Mouse (Mus musculus) limb, embryonic 15.5 days (tissue): ENCODE results near the gene Krt18. TPM values are rescaled to one million over a fixed set of nuclear protein-coding genes. Genes with fewer than 3 reads are reported as not detected.

Source experiments
- ATAC-seq: fragments of 200-750 bp; cut with Nextera tagmentation; 2 replicates; pipeline ENCODE4 v1.8.0; 2017; ENCODE audit warnings: low read depth, moderate TSS enrichment; ENCODE audit not compliant: insufficient number of reproducible peaks, low FRiP score, low TSS enrichment
- H3K27ac ChIP-seq: fragments of 300-500 bp; sonication (generic); 2 replicates; pipeline ENCODE4 v1.5.1; 2015; ENCODE audit warnings: moderate library complexity, mild to moderate bottlenecking, inconsistent platforms
- H3K27me3 ChIP-seq: fragments of 300-500 bp; sonication (generic); 2 replicates; pipeline ENCODE4 v1.6.1; 2015; ENCODE audit warnings: inconsistent platforms
- H3K36me3 ChIP-seq: fragments of 300-500 bp; sonication (generic); 2 replicates; pipeline ENCODE4 v1.6.1; 2015; ENCODE audit warnings: inconsistent platforms
- H3K4me1 ChIP-seq: fragments of 300-500 bp; sonication (generic); 2 replicates; pipeline ENCODE4 v1.6.1; 2015; ENCODE audit warnings: inconsistent platforms
- H3K4me2 ChIP-seq: fragments of 300-500 bp; sonication (generic); 2 replicates; pipeline ENCODE4 v1.6.1; 2015; ENCODE audit warnings: mild to moderate bottlenecking, inconsistent platforms
- H3K4me3 ChIP-seq: fragments of 300-500 bp; sonication (generic); 2 replicates; pipeline ENCODE4 v1.5.1; 2015; ENCODE audit warnings: mild to moderate bottlenecking, inconsistent platforms
- H3K9ac ChIP-seq: fragments of 300-500 bp; sonication (generic); 2 replicates; pipeline ENCODE4 v1.6.1; 2015; ENCODE audit warnings: inconsistent platforms
- H3K9me3 ChIP-seq: fragments of 300-500 bp; sonication (generic); 2 replicates; pipeline ENCODE4 v1.6.1; 2016; ENCODE audit warnings: inconsistent platforms
- WGBS: fragments of 180-500 bp; shearing (Covaris S2); methylation state at CpG from one replicate; pipeline ENCODE4 v1.1.7; 2015; 5-methylcytosine and 5-hydroxymethylcytosine counted together
- polyA plus RNA-seq: library from polyadenylated mRNA; unstranded; fragments of >200 nt; fragmentation: Nextera tagmentation; extraction: Ambion mirVana; gene quantifications from 2 replicates; pipeline ENCODE4 v1.2.1, GENCODE M21; 2015

The Krt18 gene
- polyA plus RNA-seq, 1 experiment from 2014 or later = 44.4 TPM

DNA sequence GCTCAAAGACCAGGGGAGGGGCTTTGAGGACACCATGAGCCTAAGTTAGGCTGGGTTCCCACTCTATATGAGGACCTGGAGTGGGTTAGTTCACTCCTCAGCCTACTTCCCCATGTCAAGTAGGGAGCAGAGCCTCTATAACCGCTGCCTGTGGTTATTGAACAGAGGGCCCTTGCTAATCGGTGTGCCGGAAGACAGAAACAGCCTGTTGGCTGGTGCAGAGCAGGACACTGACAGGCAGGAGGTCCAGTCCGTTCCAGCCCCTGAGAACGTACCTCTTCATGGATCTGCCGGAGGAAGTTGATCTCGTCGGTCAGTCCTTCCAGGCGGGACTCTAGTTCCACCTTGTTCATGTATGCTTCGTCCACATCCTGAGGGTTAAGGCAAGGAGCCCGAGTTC is 28.8 kb upstream of the Krt18 start:
- Histone ChIP-seq H3K27me3 (peaks cover 25% of the 10 kb centered on the region), H3K4me3 (no peak overlapping the region), H3K27ac (no peak overlapping the region), H3K4me2 (no peak overlapping the region), H3K4me1 (peaks cover 16% of the 10 kb centered on the region), H3K36me3 (no peaks in the 10 kb centered on the region), H3K9me3 (no peaks in the 10 kb centered on the region), H3K9ac (no peak overlapping the region)
- no peak for ATAC-seq
- 88% methylated on average over 11 of the region's 11 CpGs for whole genome bisulfite sequencing

DNA sequence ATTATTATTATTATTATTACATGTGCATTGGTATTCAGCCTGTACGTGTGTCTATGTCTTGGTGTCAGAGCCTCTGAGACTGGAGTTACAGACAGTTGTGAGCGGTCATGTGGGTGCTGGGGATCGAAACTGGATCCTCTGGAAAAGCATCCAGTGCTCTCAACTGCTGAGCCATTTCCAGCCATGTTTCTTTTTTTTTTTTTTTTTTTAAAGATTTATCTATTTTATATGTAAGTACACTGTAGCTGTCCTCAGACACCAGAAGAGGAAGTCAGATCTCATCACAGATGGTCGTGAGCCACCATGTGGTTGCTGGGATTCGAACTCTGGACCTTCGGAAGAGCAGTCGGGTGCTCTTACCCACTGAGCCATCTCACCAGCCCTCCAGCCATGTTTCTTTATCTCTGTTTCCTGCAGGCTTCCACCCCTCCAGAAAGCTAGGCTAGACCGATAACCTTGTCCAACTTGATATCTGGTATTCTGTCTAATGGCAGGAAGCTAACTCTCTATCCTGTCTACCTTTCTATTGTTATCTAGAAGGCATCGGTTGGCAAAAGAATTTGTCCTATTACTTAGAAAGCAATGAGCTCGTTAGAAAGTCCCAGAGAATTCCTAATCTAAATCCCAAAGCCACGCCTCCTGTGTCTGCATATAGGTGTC is 28.2 kb upstream of the Krt18 start:
- Histone ChIP-seq H3K27me3 (peaks cover 32% of the 10 kb centered on the region), H3K4me2 (no peak overlapping the region), H3K9ac (no peak overlapping the region), H3K4me3 (no peak overlapping the region), H3K9me3 (no peaks in the 10 kb centered on the region), H3K4me1 (peaks cover 16% of the 10 kb centered on the region), H3K36me3 (no peaks in the 10 kb centered on the region), H3K27ac (no peak overlapping the region)
- whole genome bisulfite sequencing = 85% methylated on average over 11 of the region's 11 CpGs
- ATAC-seq = no peak

DNA sequence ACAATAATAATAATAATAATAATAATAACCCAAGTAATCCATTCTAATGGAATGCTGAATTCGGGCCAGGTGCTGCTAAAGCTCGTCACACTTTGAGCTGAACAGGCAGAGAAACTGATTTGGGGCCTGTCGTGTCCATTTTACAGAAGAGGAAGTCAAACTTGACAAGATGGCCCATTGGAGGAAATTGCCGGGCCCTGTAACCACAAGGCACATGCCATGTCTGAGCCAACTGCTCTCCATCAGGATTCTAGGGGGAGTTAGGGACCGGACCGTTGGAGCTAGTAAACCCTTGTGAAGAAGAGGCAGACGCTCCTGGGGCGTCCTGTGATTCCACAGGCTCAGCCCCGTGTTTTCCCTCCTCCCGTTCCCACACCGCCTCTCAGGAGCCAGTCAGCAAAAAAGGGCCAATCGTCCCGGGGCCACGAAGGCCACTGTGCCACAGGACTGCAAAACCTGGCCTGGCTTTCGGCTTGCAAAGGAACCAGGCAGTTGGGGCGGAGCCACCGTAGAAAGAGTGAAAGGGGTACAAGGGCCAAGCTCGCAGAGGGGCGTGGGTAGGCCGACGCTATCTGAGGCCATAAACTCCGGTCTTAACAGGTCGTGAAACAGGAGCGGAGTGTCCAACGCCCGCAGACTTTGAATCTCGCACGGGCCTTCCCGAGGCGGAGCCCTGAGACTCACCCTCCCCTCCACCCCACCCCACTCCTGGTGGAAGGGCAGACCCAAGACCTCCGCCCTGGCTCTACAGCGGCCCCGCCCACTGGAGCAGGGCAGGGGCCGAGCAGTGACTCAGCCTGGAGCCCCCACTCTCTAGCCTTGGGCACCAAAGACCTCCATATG is 25.1 kb upstream of the Krt18 start:
- Histone ChIP-seq H3K27ac (no peak overlapping the region), H3K4me3 (peak overlapping the region; percentile 34), H3K36me3 (no peaks in the 10 kb centered on the region), H3K4me2 (peak overlapping the region; percentile 58), H3K4me1 (peaks cover 29% of the 10 kb centered on the region), H3K9ac (no peak overlapping the region), H3K9me3 (no peaks in the 10 kb centered on the region), H3K27me3 (peaks cover 47% of the 10 kb centered on the region)
- ATAC-seq = peak; percentile 26; the same call in 1 of the 2 replicates
- WGBS = 5% methylated on average over 34 of the region's 34 CpGs

DNA sequence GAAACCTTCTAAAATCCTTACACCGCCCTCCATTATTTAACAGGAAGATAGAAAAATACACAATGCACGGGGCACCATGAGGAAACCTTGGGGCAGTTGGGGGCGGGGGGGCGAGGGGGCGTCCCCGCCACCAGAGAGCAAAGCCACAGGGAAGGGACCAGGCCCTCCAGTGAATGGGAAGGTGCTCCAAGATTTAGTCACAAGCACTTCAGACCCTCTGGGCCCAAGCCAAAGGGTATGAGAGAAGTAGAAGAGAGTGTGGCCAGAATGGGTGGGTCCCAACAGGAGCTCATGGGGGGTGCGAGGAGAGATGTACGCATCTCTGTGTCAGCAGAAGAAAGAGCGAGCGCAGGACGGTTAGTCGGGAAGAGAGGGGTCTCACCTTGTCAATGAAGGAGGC is 24.5 kb upstream of the Krt18 start:
- peak overlapping the region; percentile 58 for H3K4me2 ChIP-seq
- H3K4me3 ChIP-seq = peak overlapping the region; percentile 34
- no peaks in the 10 kb centered on the region for H3K36me3 ChIP-seq
- ATAC-seq = no peak
- 26% methylated on average over 12 of the region's 12 CpGs for WGBS
- peaks cover 29% of the 10 kb centered on the region for H3K4me1 ChIP-seq
- H3K9ac ChIP-seq = no peak overlapping the region
- H3K27ac ChIP-seq = no peak overlapping the region
- no peaks in the 10 kb centered on the region for H3K9me3 ChIP-seq
- peaks cover 49% of the 10 kb centered on the region for H3K27me3 ChIP-seq

DNA sequence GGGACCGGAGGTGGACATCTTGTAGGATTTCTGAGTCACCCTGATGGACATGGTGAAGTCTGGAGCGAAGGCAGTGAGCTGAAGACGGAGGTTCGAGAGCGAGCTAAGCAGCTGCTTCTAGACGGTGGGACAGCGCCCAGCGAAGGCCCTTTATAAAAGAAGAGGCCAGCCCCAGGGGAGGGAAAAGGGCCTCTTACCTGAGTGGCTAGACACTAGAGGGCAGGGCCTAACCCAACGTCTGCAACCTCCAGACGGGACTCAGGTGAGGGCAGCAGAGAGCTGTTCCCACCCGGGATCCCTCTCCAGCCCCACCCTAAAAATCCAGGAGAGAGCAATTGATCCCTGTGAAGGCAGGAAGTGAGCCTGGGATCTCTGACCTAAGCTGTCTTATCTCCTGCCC is 23.8 kb upstream of the Krt18 start, which contains the start of gene Krt8:
Krt8 (minus strand) TSS at position 294 of the 400 bp plus-strand sequence.
- ATAC-seq = no peak
- H3K4me3 ChIP-seq = peak within 1 kb of the TSS; percentile 34
- WGBS = 34% methylated on average over 11 of the region's 11 CpGs
- H3K27ac ChIP-seq = no peak within 1 kb of the TSS
- H3K4me2 ChIP-seq = peak within 1 kb of the TSS; percentile 58
- H3K9me3 ChIP-seq = no peaks in the 10 kb centered on the region
- no peak within 1 kb of the TSS for H3K9ac ChIP-seq
- H3K4me1 ChIP-seq = peaks cover 35% of the 10 kb centered on the region
- peaks cover 56% of the 10 kb centered on the region for H3K27me3 ChIP-seq
- H3K36me3 ChIP-seq = no peaks in the 10 kb centered on the region

DNA sequence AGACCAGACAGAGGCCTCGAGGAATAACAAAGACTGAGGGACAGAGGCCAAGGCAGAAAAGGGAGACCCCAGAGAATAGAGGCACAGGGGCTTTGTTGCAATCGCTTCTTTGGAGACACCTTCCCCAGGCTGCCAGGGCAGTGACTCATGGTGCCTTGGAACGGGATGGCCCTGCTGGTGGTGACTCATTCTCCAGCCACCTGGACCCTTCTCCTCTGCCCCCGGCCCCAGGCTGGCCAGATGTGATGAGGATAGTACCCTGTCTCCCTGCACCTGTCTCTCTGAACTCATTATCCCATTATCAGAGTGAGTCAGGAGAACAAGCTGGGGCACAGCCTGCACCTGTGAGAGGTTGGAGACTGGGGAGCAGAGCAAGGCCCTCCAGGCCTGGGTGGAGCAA is 22.7 kb upstream of the Krt18 start:
- ATAC-seq = no peak
- Histone ChIP-seq H3K9ac (no peak overlapping the region), H3K4me1 (peaks cover 35% of the 10 kb centered on the region), H3K27me3 (peaks cover 57% of the 10 kb centered on the region), H3K27ac (no peak overlapping the region), H3K36me3 (no peaks in the 10 kb centered on the region), H3K4me3 (no peak overlapping the region), H3K9me3 (no peaks in the 10 kb centered on the region), H3K4me2 (no peak overlapping the region)
- 40% methylated on average over 4 of the region's 4 CpGs for WGBS

DNA sequence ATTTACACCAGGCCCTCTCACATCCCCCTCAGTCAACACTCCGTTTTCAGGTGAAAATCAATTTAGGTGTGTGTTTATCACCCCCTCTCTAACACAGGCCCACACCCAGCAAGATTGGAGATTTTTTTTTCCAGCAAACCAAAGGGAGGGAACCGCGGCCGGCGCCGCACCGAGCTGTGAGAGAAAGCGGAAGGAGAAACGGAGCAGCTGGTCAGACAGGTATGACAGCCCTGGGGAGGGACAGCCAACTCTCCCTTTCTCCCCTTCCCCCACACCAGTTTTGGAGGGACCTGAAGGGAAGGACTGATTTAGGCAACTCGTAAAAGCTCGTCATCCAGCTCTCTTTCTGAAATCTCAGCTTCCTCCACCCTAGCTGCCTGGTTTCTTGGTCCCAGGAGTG is 21.7 kb upstream of the Krt18 start:
- H3K27ac ChIP-seq = no peak overlapping the region
- peaks cover 35% of the 10 kb centered on the region for H3K4me1 ChIP-seq
- 0 out of 2 replicates have a peak overlapping the region, but pooled peaks have one; percentile 10 for H3K4me2 ChIP-seq
- H3K36me3 ChIP-seq = no peaks in the 10 kb centered on the region
- no peak overlapping the region for H3K4me3 ChIP-seq
- ATAC-seq = no peak
- H3K9ac ChIP-seq = no peak overlapping the region
- H3K9me3 ChIP-seq = no peaks in the 10 kb centered on the region
- H3K27me3 ChIP-seq = peaks cover 57% of the 10 kb centered on the region
- WGBS = 24% methylated on average over 11 of the region's 11 CpGs

DNA sequence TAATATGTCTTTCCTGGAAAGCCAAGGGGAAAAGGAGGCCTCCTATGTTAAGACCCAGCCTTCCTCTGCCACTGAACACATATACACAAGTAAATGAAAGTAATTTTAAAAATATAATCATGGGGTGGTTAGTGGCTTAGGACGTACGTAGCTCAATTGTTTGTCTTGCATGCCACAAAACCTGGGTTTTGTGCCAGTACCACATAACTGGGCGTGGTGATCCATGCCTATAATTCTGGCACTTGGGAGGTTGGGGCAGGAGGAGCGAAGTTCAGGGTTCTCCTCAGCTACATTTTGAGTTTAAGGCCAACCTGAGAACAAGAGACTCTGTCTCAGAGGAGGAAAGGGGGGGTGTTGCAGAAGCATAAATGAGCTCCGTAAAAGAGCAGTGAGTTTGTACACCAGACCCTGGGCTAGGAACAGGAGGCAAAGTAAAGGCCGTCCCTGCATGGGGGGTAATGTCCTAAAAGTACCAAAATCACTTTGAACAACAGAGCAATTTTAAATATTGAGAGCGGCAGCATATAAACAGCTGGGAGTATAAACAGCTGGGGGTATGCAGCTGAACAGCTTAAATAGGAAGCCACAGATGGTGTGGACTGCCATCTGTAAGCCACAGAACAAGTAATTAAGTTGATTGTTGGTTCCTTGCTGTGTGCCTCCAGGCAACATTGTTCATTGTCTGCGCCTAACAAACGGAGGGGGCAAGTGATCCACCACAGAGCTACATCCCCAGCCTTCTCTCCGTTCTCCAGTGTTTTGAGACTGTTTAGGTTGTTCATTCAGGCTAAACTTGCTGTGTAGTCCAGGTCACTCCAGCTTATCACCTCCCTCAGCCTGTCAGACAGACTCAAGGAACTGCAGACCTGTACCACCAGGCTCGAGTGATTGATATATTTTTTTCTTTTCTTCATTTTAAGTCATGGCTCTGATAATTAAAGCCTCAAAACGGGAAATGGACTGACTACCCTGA is 20.6 kb upstream of the Krt18 start:
- ATAC-seq = no peak

DNA sequence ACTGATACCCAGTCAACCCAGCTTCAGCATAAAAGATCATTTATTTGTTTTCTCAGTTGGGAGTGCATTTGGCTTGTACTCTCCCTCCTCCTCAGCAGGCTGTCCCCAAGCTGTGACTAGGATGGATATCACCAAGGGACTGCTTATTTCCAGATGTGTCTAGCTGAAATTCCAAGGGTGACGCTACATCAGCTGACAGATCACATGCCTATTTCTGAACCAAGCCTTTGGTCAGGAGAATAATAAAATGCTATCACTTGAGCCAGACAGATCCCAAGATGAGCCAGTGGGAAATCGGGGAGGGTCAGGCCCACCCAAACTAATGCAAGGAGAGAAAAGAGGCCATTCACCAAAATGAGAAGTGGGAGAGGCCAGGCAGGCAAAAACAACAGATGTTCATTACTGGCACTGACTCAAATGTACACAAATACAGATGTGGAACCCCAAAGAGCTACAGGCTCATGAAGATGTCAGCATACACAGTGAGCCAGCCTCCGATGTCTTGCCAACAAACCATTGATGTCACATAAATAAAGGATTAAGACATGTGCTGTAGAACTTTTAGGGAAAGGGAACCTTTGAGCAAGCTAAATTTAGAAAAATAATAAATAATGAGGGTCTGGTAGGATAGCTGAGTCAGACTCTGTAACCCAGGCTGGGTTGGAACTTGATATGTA is 17.3 kb upstream of the Krt18 start:
- no peak overlapping the region for H3K4me3 ChIP-seq
- 47% methylated on average over 3 of the region's 3 CpGs for WGBS
- H3K4me1 ChIP-seq = peaks cover 33% of the 10 kb centered on the region
- H3K9me3 ChIP-seq = no peaks in the 10 kb centered on the region
- H3K27ac ChIP-seq = no peak overlapping the region
- H3K9ac ChIP-seq = no peak overlapping the region
- H3K4me2 ChIP-seq = no peak overlapping the region
- no peak; the same call in 1 of the 2 replicates for ATAC-seq
- H3K36me3 ChIP-seq = no peaks in the 10 kb centered on the region
- peaks cover 16% of the 10 kb centered on the region for H3K27me3 ChIP-seq

More for the DNA sequence above, 20.6 kb upstream of the Krt18 start:
- H3K9me3 ChIP-seq = no peaks in the 10 kb centered on the region
- H3K4me3 ChIP-seq = no peak overlapping the region
- H3K36me3 ChIP-seq = no peaks in the 10 kb centered on the region
- no peak overlapping the region for H3K4me2 ChIP-seq
- H3K27ac ChIP-seq = peak overlapping the region; percentile 51; the same call in 1 of the 2 replicates
- peaks cover 35% of the 10 kb centered on the region for H3K4me1 ChIP-seq
- H3K27me3 ChIP-seq = peaks cover 49% of the 10 kb centered on the region
- WGBS = 28% methylated on average over 12 of the region's 12 CpGs
- no peak overlapping the region for H3K9ac ChIP-seq

DNA sequence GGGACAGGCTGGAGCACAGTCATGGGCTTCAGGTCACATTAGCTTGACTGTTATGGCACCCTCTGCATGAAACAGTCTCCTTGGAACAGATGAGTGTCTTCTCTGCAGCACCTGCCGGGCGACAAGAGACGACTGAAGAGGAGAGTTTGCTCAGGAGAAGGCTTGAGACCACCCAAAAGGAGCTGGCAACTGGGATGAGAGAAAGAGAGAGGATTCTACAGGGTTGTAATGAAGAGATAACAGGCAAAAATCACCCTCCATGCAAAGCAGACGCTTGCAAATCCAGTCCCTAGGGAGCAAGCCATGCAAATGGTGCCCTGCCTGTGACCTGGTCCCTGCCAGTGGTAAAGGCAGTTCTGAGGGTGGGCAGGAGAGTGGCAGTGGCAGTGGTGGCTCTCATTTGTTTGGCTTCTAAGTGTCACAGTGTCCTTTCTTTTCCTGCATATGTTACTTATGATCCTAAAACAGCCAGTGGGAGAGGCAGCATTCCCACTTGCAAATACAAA is 15.7 kb upstream of the Krt18 start:
- H3K4me3 ChIP-seq = no peak overlapping the region
- H3K4me1 ChIP-seq = peaks cover 25% of the 10 kb centered on the region
- no peaks in the 10 kb centered on the region for H3K9me3 ChIP-seq
- no peak overlapping the region for H3K9ac ChIP-seq
- 0 out of 2 replicates have a peak overlapping the region, but pooled peaks have one; percentile 11 for H3K27ac ChIP-seq
- H3K36me3 ChIP-seq = no peaks in the 10 kb centered on the region
- H3K27me3 ChIP-seq = peaks cover 10% of the 10 kb centered on the region; the same call in 1 of the 2 replicates
- 62% methylated on average over 4 of the region's 4 CpGs for WGBS
- no peak overlapping the region for H3K4me2 ChIP-seq
- no peak for ATAC-seq

DNA sequence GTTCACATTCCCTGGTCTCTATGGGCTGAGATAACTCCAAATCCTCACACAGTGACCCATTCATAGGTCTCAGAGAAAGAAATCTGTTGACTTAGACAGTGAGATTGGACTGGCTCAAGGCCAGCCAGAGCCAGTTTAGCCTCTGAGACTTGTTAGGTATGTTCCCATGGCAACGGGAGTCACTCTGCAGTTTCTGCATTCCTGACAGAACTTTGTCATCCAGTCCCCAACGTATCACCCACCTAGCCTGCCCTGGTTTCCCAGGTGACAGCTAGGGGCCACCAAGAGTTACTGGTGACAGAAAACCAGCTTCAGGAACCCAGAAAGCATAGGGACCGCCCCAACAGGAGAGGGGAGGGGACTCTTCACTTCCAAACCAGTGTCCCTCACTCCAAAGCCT is 14.3 kb upstream of the Krt18 start:
- H3K27ac ChIP-seq = no peak overlapping the region

More for the DNA sequence above, 14.3 kb upstream of the Krt18 start:
- Histone ChIP-seq H3K4me2 (no peak overlapping the region), H3K27me3 (peaks cover 6% of the 10 kb centered on the region; the same call in 1 of the 2 replicates), H3K4me1 (peaks cover 19% of the 10 kb centered on the region), H3K9ac (no peak overlapping the region), H3K4me3 (no peak overlapping the region), H3K36me3 (no peaks in the 10 kb centered on the region), H3K9me3 (no peaks in the 10 kb centered on the region)
- ATAC-seq = no peak
- 30% methylated on average over 3 of the region's 3 CpGs for WGBS
